Mouse (Mus musculus): ENCODE measurements around the gene Sgms1. TPM values are rescaled to one million over a fixed set of nuclear protein-coding genes. Genes with fewer than 3 reads are reported as not detected.

The Sgms1 gene
- polyA plus RNA-seq (2012; fragmentation: generic; extraction: Trizol), result 1 to 10 TPM; 1.8 to 5.7 TPM

GRCm38 (mm10) chr19:32389001-32389871, at the start of gene Sgms1:
Gene Sgms1, minus strand, starts transcription at chr19:32389714.

GRCm38 (mm10) chr19:32107771-32108306, 281.7 kb downstream of the Sgms1 start, which contains the start of gene Asah2:
Gene Asah2, minus strand, starts transcription at chr19:32108211.

Other genes starting within 250 kb of the Sgms1 start
- gene Rpl9-ps6, start 76.9 kb upstream of the Sgms1 start, polyA plus RNA-seq (2012; fragmentation: generic; extraction: Trizol), result 100 to 1,000 TPM in 1 of 2 experiments, 10 to 100 TPM in 1; 76.4 to 189 TPM
- 10 to 100 TPM in 1 of 2 experiments, 1 to 10 TPM in 1; 4.4 to 26.0 TPM for gene Minpp1, start 96.1 kb upstream of the Sgms1 start, polyA plus RNA-seq (2012; fragmentation: generic; extraction: Trizol)
- gene Papss2, start 206.1 kb upstream of the Sgms1 start, polyA plus RNA-seq (2012; fragmentation: generic; extraction: Trizol), result 1 to 10 TPM in 1 of 2 experiments, under 1 TPM in 1; 0.68 to 1.7 TPM

Measured in C3H10T1/2 (cell line).